Mouse (Mus musculus) heart, embryonic 14.5 days (tissue): ENCODE results near the gene Irx5. TPM values are rescaled to one million over a fixed set of nuclear protein-coding genes. Genes with fewer than 3 reads are reported as not detected.

Experiments
- ATAC-seq: fragments of 200-750 bp; cut with Nextera tagmentation; 2 replicates; pipeline ENCODE4 v1.8.0; 2017; ENCODE audit warnings: low read depth, moderate TSS enrichment; ENCODE audit not compliant: insufficient number of reproducible peaks, insufficient read depth, low FRiP score
- H3K27ac ChIP-seq, 2 experiments: fragments of 200-500 bp in 1 of 2; fragments of 300-500 bp in 1 of 2; sonication (generic) in 1 of 2; replicated peaks in 1 of 2; 2 replicates each; pipeline ENCODE4 v1.5.1; 2012 to 2014; ENCODE audit warnings: low read depth in 2 of 2, low read length in 2 of 2, control low read depth in 1 of 2, mild to moderate bottlenecking in 1 of 2, mixed read lengths in 1 of 2; ENCODE audit not compliant: control insufficient read depth in 1 of 2, insufficient read depth in 1 of 2
- H3K27me3 ChIP-seq: fragments of 300-500 bp; sonication (generic); 2 replicates; pipeline ENCODE4 v1.6.1; 2014; ENCODE audit warnings: mild to moderate bottlenecking, low read length, control low read depth; ENCODE audit not compliant: control insufficient read depth, insufficient read depth
- H3K36me3 ChIP-seq: fragments of 300-500 bp; sonication (generic); 2 replicates; pipeline ENCODE4 v1.6.1; 2014; ENCODE audit warnings: mild to moderate bottlenecking, control low read depth, low read length, mixed read lengths; ENCODE audit not compliant: control insufficient read depth, insufficient read depth
- H3K4me1 ChIP-seq, 2 experiments: fragments of 200-500 bp in 1 of 2; fragments of 300-500 bp in 1 of 2; sonication (generic) in 1 of 2; 2 replicates each; pipeline ENCODE4 v1.6.1; 2012 to 2014; ENCODE audit warnings: low read length in 2 of 2, control low read depth in 1 of 2, mixed read lengths in 1 of 2; ENCODE audit not compliant: control insufficient read depth in 2 of 2, insufficient read depth in 2 of 2
- H3K4me2 ChIP-seq: fragments of 300-500 bp; sonication (generic); 2 replicates; pipeline ENCODE4 v1.6.1; 2014; ENCODE audit warnings: mild to moderate bottlenecking, low read length
- H3K4me3 ChIP-seq, 2 experiments: fragments of 200-500 bp in 1 of 2; fragments of 300-500 bp in 1 of 2; sonication (generic) in 1 of 2; 2 replicates each; pipeline ENCODE4 v1.5.1; 2012 to 2014; ENCODE audit warnings: low read length in 2 of 2, mild to moderate bottlenecking in 2 of 2, control low read depth in 1 of 2, low read depth in 1 of 2, moderate library complexity in 1 of 2; ENCODE audit not compliant: control insufficient read depth in 1 of 2, insufficient read depth in 1 of 2
- H3K9ac ChIP-seq: fragments of 300-500 bp; sonication (generic); 2 replicates; pipeline ENCODE4 v1.6.1; 2014; ENCODE audit warnings: mild to moderate bottlenecking, low read length
- H3K9me3 ChIP-seq: fragments of 300-500 bp; sonication (generic); 2 replicates; pipeline ENCODE4 v1.6.1; 2016; ENCODE audit warnings: low read length, control low read depth; ENCODE audit not compliant: control insufficient read depth
- WGBS: fragments of 180-500 bp; shearing (Covaris S2); extraction: QIAGEN DNeasy Blood & Tissue Kit; methylation state at CpG from one replicate; pipeline ENCODE4 v1.1.7; 2014; 5-methylcytosine and 5-hydroxymethylcytosine counted together
- polyA plus RNA-seq: library from polyadenylated mRNA; unstranded; fragments of >200 nt; fragmentation: Nextera tagmentation; extraction: Ambion mirVana; gene quantifications from 2 replicates; pipeline ENCODE4 v1.2.1, GENCODE M21; 2014

Gene Irx5
- polyA plus RNA-seq, 1 experiment from 2014 or later = 11.5 TPM

DNA sequence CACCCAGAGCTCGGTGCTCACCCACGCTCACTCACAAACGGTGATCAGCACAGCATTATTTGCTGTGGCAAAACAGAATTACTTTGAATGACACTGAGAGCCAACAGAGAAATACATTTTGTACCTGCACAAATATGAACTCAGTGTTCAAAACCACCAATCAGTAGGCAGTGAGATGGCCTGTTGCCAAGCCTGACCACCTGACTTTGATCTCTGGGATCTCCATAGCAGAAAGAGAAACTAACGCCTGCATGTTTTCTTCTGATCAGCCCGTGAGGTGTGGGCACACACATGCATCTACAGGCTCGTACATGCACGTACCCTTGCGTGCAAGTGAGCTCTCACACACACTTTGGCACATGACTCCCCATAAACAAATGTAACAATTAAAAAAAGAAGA, 24.0 kb upstream of the Irx5 start:
- no peaks in the 10 kb centered on the region for H3K9me3 ChIP-seq
- H3K9ac ChIP-seq = no peak overlapping the region
- no peak overlapping the region for H3K4me2 ChIP-seq
- no peak overlapping the region for H3K4me3 ChIP-seq
- no peak overlapping the region for H3K27ac ChIP-seq
- H3K4me1 ChIP-seq = peaks cover 0 to 12% of the 10 kb centered on the region in 2 experiments; a peak in 2 of 4 replicates
- no peak for ATAC-seq
- 90% methylated on average over 8 of the region's 8 CpGs for WGBS
- H3K27me3 ChIP-seq = no peaks in the 10 kb centered on the region
- H3K36me3 ChIP-seq = peaks cover 14% of the 10 kb centered on the region; the same call in 1 of the 2 replicates

DNA sequence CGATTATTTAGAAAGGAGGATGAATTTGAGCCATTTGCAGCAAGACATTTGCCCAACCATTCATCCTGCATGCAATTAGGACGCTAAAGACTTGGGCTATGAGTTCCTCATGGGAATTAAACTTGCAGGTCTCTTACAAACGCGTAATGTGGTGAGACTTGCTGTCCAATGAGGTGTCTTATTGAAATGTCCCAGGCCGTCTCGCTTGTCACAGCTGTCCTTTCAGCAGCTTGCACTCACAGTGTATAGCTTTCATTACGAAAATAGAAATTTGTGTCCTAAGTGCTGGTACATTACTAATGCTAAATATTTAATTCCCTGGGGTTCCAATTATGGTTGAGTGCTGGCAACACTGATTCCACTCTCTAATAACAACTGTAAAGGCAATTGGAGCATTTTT, 22.3 kb upstream of the Irx5 start:
- Histone ChIP-seq H3K9me3 (no peaks in the 10 kb centered on the region), H3K4me2 (no peak overlapping the region), H3K4me1 (peaks cover 0 to 12% of the 10 kb centered on the region in 2 experiments; a peak in 2 of 4 replicates), H3K27ac (peak overlapping the region; percentile 24 to 37; a peak in 3 of 4 replicates), H3K27me3 (no peaks in the 10 kb centered on the region), H3K4me3 (no peak overlapping the region), H3K9ac (no peak overlapping the region), H3K36me3 (peaks cover 21% of the 10 kb centered on the region)
- 50% methylated on average over 7 of the region's 7 CpGs for WGBS
- no peak for ATAC-seq

DNA sequence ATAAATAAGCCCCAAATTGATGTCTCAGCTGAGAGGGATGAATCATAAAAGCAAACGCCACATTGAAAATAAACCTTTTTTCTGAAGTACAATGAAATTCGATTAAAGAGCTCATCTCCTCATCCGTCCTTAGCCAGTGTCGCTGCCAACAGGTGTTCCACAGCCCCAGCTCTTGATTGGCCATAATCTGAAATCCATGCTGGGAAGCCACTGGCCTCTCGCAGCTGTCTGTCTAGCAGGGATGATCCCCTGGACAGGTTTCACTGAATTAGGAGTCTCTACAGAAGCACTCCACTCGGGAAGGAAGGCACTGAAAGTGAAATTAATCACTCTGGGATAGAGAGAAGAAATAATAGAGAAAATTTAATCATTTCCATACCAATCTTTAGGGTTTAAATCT, 21.4 kb upstream of the Irx5 start:
- no peak overlapping the region for H3K9ac ChIP-seq
- H3K4me1 ChIP-seq = peaks cover 0 to 12% of the 10 kb centered on the region in 2 experiments; a peak in 2 of 4 replicates
- no peak overlapping the region for H3K27ac ChIP-seq
- 79% methylated on average over 6 of the region's 6 CpGs for WGBS
- H3K4me2 ChIP-seq = no peak overlapping the region
- no peak for ATAC-seq
- H3K9me3 ChIP-seq = no peaks in the 10 kb centered on the region
- H3K27me3 ChIP-seq = no peaks in the 10 kb centered on the region
- no peak overlapping the region for H3K4me3 ChIP-seq
- H3K36me3 ChIP-seq = peaks cover 27% of the 10 kb centered on the region

DNA sequence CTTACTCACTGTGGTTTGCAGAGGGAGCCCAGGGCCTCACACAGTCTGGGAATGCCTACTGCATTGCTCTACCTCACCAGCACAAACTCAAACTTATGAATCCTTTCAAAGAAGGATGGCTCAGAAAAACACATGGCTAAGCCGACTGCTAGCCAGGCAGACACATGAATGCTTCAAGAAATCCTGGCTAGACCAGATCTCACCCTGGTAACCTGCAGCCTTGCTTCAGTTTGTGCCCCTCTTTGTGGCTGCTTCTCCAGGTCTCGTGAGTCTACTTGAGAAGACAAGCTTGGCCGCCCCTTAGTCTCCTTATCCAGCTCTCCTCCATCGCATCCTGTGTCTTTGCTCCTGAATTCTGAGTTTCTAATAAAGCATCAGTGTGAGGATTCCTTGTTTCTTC, 13.9 kb upstream of the Irx5 start:
- WGBS = 82% methylated on average over 4 of the region's 4 CpGs

DNA sequence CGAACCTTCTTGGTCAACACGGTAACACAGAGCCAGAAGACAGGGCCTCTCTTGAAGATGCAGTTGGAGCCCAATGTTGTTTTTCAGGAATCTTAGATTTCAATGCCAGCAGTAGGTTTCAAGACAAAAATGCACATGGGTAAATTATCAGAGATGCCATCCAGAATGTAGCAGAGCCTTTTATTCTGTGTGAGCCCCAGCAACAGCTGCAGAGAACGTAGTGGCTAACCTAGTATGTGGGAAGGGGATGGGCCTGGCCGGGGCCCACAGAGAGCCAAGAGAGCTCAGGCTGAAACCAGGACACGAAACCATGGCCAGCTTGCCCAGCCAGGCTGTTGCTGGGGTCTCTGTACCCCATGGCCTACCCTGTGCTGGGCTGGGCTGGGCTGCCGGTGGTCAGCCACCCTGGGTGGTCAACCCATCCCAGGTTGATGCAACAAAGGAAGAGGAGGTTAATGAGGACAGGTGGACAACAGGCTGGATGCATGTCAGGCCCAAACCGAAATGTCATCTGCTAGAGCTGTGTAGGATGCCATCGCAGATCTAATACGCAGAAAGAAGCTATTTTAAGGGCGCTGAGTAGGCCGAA, 7.4 kb upstream of the Irx5 start:
- H3K36me3 ChIP-seq = no peaks in the 10 kb centered on the region
- no peaks in the 10 kb centered on the region; the same call in 1 of the 2 replicates for H3K27me3 ChIP-seq
- H3K27ac ChIP-seq = peak overlapping the region; percentile 43 to 75
- H3K9ac ChIP-seq = no peak overlapping the region; the same call in 1 of the 2 replicates
- peak overlapping the region; percentile 30 for H3K4me2 ChIP-seq
- no peak overlapping the region for H3K4me3 ChIP-seq
- no peaks in the 10 kb centered on the region for H3K9me3 ChIP-seq
- H3K4me1 ChIP-seq = peaks cover 6 to 23% of the 10 kb centered on the region in 2 experiments
- ATAC-seq = no peak
- 68% methylated on average over 11 of the region's 11 CpGs for WGBS

More for the DNA sequence above, 13.9 kb upstream of the Irx5 start:
- Histone ChIP-seq H3K27me3 (no peaks in the 10 kb centered on the region), H3K9me3 (no peaks in the 10 kb centered on the region), H3K9ac (no peak overlapping the region), H3K4me2 (no peak overlapping the region), H3K4me1 (peaks cover 2 to 6% of the 10 kb centered on the region in 2 experiments; a peak in 2 of 4 replicates), H3K27ac (no peak overlapping the region), H3K36me3 (peaks cover 38% of the 10 kb centered on the region), H3K4me3 (no peak overlapping the region)
- no peak for ATAC-seq

DNA sequence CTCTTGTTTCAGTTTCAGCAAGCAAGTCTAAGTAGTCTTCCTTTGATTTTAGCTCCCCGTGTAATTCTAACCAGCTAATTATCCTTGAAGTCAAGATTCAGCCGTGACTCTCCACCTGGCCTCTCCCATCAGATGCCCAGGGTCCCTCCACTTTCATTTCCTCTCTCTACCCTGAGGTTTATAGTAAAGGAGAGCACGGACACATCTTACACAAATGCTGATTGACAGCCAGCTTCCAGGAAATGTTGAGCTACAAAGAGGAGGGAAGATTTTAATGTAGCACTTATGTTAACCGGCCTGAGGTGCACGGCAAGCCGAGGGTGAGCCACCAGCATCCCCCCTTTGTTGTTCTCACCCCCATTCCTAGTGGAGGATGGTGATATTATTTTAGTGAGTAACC, 4.0 kb upstream of the Irx5 start:
- Histone ChIP-seq H3K27ac (peak overlapping the region; percentile 23 to 93; a peak in 3 of 4 replicates), H3K4me1 (peaks cover 5 to 25% of the 10 kb centered on the region in 2 experiments), H3K4me2 (peak overlapping the region; percentile 91), H3K4me3 (peak overlapping the region; percentile 28 to 74), H3K27me3 (no peaks in the 10 kb centered on the region; the same call in 1 of the 2 replicates), H3K36me3 (no peaks in the 10 kb centered on the region), H3K9ac (peak overlapping the region; percentile 79), H3K9me3 (no peaks in the 10 kb centered on the region)
- ATAC-seq = no peak
- 22% methylated on average over 6 of the region's 6 CpGs for WGBS

DNA sequence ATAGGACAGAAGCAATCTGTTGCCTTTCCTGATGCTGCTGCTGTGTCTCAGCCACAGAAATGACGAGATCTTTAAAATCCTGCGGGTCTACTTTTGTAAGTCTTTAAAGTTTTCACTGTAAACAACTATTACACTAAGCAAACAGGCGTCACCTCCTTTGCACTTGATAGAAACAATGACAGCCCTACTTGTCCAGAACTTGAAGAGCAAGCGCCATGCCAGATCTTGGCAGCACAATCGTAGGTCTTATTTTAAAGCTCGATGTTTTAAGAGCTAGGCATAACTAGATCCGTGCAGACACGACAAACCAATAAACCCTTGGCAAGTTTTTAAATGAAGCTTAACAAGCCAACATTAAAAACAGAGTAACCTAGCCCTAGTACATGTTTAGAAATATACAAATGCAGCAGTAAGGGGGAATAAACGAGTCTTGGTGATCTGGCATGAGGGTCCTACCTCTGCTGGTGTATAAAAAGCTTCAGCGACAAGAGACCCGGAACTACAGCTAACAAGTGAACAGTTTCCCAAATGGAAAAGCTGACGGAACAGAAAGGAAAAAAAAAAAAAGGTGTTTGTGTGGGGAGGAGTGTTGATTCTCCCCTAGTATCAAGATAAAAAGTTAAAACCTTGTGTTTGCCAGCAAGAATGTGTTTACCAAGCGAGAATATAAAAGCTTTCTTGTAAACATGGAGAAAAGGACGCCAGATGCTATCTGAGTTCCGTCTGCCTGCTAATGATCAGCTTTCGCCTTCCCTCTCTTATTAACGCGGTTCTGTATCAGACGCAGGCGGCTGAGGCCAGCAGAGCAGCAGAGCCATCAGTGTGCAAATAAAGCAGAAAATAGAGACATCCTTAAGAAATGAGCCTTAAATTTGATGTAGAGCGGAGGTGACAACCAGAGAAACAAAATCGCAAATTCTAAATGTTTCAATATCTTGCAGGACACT, 2.6 kb upstream of the Irx5 start:
- 2% methylated on average over 22 of the region's 22 CpGs for WGBS
- Histone ChIP-seq H3K27ac (peak overlapping the region; percentile 86 to 93), H3K9me3 (no peaks in the 10 kb centered on the region), H3K4me1 (peaks cover 5 to 25% of the 10 kb centered on the region in 2 experiments), H3K4me3 (peak overlapping the region; percentile 63 to 74), H3K9ac (peak overlapping the region; percentile 79), H3K27me3 (peaks cover 4% of the 10 kb centered on the region; the same call in 1 of the 2 replicates), H3K36me3 (no peaks in the 10 kb centered on the region), H3K4me2 (peak overlapping the region; percentile 91)
- no peak for ATAC-seq
